Mouse (Mus musculus): ENCODE results near the gene Cnot6l.

DNA sequence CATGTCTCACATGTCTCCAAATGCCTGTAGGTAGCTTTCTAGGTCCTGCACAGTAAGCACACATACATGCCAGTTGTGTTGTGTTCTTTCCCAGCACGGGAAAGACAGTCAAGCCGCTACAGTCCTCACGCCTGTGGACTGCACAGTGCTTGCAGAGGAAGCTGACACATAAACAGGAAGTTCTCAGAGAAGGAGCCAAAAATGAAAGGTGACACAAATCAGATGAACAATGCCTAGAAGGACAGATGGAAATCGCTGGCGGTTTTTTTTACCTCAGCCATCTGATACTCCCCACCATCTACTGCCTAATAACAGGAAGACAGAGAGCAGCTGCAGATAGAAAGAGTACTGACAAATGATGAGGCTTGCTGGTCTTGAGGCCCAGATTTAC lies at the start of gene Cnot6l:
- TF ChIP-seq CTCF (IDR thresholded peaks at IDR 0.05; ENCODE audit: control insufficient read depth, insufficient read depth, insufficient replicate concordance, low read depth, low read length) = no peak
- no peak for TF ChIP-seq POLR2A (IDR thresholded peaks at IDR 0.05; ENCODE audit: control insufficient read depth, low read depth, low read length)
